Mouse (Mus musculus) myocyte (in vitro differentiated cells): Measurements from ENCODE around the gene Lrrc41. TPM values are rescaled to one million over a fixed set of nuclear protein-coding genes. Genes with fewer than 3 reads are reported as not detected.

Experiments
- H3K27me3 ChIP-seq: one replicate; pipeline ENCODE4 v1.6.1; 2011; ENCODE audit not compliant: control insufficient read depth, insufficient read depth, insufficient read length
- H3K36me3 ChIP-seq: one replicate; pipeline ENCODE4 v1.6.1; 2011; ENCODE audit not compliant: control insufficient read depth, insufficient read depth
- H3K4me2 ChIP-seq: one replicate; pipeline ENCODE4 v1.6.1; 2011; ENCODE audit warnings: low read depth, control low read depth
- H3K4me3 ChIP-seq: one replicate; pipeline ENCODE4 v1.5.1; 2011; ENCODE audit warnings: mild to moderate bottlenecking, control low read depth, moderate library complexity
- H3K79me2 ChIP-seq: one replicate; pipeline ENCODE4 v1.6.1; 2011; ENCODE audit not compliant: control insufficient read depth, insufficient read depth
- H3ac ChIP-seq: one replicate; pipeline ENCODE4 v1.6.1; 2011; ENCODE audit not compliant: control insufficient read depth, insufficient read length
- CEBPB ChIP-seq: IDR thresholded peaks from 2 replicates; pipeline ENCODE4 v1.6.1; 2011; ENCODE audit warnings: mild to moderate bottlenecking, moderate library complexity; ENCODE audit not compliant: poor library complexity, insufficient read depth, severe bottlenecking
- E2F4 ChIP-seq: IDR thresholded peaks from one replicate; pipeline ENCODE4 v1.6.1; 2011; ENCODE audit warnings: mild to moderate bottlenecking, control low read depth, moderate library complexity; ENCODE audit not compliant: insufficient read depth
- MAX ChIP-seq: IDR thresholded peaks from one replicate; pipeline ENCODE4 v1.6.1; 2011; ENCODE audit warnings: low read depth, mild to moderate bottlenecking, control low read depth
- MYOD1 ChIP-seq, 3 experiments: IDR thresholded peaks; one replicate each; pipeline ENCODE4 v1.6.1; 2011; ENCODE audit warnings: control low read depth in 2 of 3, low read depth in 2 of 3, mild to moderate bottlenecking in 2 of 3, moderate library complexity in 1 of 3; ENCODE audit not compliant: insufficient read length in 2 of 3, control insufficient read depth in 1 of 3
- MYOG ChIP-seq, 3 experiments: IDR thresholded peaks; one replicate each; pipeline ENCODE4 v1.6.1; 2011; ENCODE audit warnings: control low read depth in 2 of 3, low read depth in 2 of 3, mild to moderate bottlenecking in 2 of 3; ENCODE audit not compliant: insufficient read length in 2 of 3, control insufficient read depth in 1 of 3, insufficient read depth in 1 of 3
- POLR2A ChIP-seq: IDR thresholded peaks from one replicate; pipeline ENCODE4 v1.6.1; 2011; ENCODE audit warnings: low read depth, mild to moderate bottlenecking, control low read depth, moderate library complexity; ENCODE audit not compliant: insufficient read length
- POLR2AphosphoS2 ChIP-seq: IDR thresholded peaks from one replicate; pipeline ENCODE4 v1.6.1; 2011; ENCODE audit warnings: low read depth, control low read depth; ENCODE audit not compliant: insufficient read length
- REST ChIP-seq: IDR thresholded peaks from one replicate; pipeline ENCODE4 v1.6.1; 2011; ENCODE audit warnings: mild to moderate bottlenecking, control low read depth, moderate library complexity; ENCODE audit not compliant: insufficient read depth, insufficient read length
- SRF ChIP-seq: IDR thresholded peaks from one replicate; pipeline ENCODE4 v1.6.1; 2011; ENCODE audit warnings: low read depth; ENCODE audit not compliant: control insufficient read depth, insufficient read length
- TCF12 ChIP-seq: IDR thresholded peaks from one replicate; pipeline ENCODE4 v1.6.1; 2011; ENCODE audit warnings: mild to moderate bottlenecking, control low read depth; ENCODE audit not compliant: poor library complexity, insufficient read depth, severe bottlenecking
- TCF3 ChIP-seq: IDR thresholded peaks from one replicate; pipeline ENCODE4 v1.6.1; 2011; ENCODE audit warnings: low read depth, control low read depth; ENCODE audit not compliant: insufficient read length
- USF1 ChIP-seq: IDR thresholded peaks from one replicate; pipeline ENCODE4 v1.6.1; 2011; ENCODE audit warnings: low read depth, mild to moderate bottlenecking, control low read depth, moderate library complexity
- polyA plus RNA-seq: library from polyadenylated mRNA; unstranded; fragments of >200 nt; fragmentation: generic; extraction: Trizol; gene quantifications from one replicate; pipeline ENCODE4 v1.2.1, GENCODE M21; 2012; ENCODE audit warnings: missing spikeins

Gene Lrrc41
- polyA plus RNA-seq, 1 experiment, result 36.1 TPM

DNA sequence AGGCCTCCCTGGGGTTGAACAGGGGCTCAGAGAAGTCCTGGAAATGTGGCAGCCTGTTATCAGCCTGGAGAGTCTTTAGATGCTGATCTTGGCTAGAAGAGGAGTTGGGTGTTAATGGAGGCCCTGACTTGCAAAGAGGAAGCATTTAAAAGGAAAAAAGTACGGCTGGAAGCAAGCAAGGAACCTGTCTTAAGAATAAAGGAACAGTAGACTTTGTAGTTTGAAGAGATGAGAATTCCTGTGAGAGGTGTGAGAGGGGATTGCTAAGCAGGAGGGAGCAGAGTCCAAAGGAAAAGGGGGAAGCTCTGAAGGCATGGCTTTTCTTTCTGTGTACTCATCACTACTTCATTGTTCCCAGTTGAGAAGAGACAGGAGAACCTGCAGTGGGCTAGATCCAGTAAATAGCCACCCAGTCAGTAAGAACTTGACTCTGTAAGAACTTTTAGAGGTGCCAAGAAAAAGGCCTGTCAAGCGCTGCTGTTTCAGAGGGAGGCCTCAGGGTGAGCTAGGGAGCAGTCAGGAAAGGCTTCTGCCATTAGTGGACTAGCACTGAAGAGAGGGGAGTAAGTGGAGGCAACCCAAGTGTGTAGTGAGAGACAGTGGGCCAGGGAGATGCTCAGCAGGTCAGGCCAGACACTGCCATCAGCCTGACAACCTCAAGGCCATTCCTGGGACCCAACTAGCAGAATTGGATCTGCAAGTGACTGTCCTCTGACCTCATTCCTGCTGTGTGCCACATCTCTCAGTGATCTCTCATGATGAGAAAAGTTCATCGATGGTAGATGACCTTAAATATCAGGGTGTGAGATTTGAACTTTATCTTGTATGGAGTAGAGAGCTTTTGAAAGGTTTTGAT lies 2.4 kb downstream of the Lrrc41 start:
- H3K36me3 ChIP-seq, result peaks cover 18% of the 10 kb centered on the region
- H3K79me2 ChIP-seq, result peaks cover 63% of the 10 kb centered on the region
- H3K4me2 ChIP-seq, result peak overlapping the region; percentile 89
- no peaks in the 10 kb centered on the region for H3K27me3 ChIP-seq
- peak overlapping the region; percentile 80 for H3ac ChIP-seq
- H3K4me3 ChIP-seq, result peak overlapping the region; percentile 71
- TF ChIP-seq SRF, result no peak
- no peak for TF ChIP-seq CEBPB
- TF ChIP-seq MYOD1 (IDR thresholded peaks at IDR 0.05; ENCODE audit: control insufficient read depth in 1 of 3, insufficient read length in 2 of 3, low read depth in 2 of 3), result no peak
- no peak for TF ChIP-seq POLR2A
- TF ChIP-seq TCF12, result no peak
- TF ChIP-seq MAX, result no peak
- no peak for TF ChIP-seq POLR2AphosphoS2
- TF ChIP-seq REST, result no peak
- no peak for TF ChIP-seq USF1
- no peak for TF ChIP-seq E2F4

DNA sequence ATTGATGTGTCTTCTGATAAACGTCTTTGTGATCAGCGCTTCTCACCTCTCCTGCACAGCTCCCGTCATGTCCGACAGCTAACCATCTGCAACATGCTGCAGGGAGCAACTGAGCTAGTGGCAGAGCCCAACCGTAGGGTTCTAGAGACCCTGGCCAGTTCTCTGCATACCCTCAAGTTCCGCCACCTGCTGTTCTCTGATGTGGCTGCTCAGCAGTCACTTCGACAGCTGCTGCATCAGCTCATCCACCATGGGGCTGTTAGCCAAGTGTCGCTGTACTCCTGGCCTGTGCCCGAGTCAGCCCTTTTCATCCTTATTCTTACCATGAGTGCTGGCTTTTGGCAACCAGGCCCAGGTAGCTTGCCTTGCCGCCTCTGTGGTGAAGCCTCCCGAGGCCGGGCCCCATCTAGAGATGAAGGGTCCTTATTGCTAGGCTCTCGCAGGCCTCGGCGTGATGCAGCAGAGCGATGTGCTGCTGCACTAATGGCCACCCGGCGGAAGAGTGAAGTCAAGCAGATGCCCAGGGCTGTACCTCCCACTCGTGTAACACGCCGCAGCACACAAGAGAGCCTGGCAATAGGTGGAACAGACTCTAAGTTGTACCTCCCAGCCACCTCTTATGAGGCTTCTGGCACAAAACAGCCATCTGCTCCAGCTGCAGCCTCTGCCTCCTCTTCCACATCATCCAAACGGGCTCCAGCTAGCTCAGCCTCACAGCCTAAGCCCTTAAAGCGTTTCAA lies 13.6 kb downstream of the Lrrc41 start:
- Histone ChIP-seq H3K36me3 (peaks cover 78% of the 10 kb centered on the region), H3K4me3 (no peak overlapping the region), H3ac (no peak overlapping the region), H3K4me2 (no peak overlapping the region), H3K79me2 (no peaks in the 10 kb centered on the region), H3K27me3 (no peaks in the 10 kb centered on the region)
- TF ChIP-seq MAX (no peak), MYOD1 (IDR thresholded peaks at IDR 0.05; ENCODE audit: control insufficient read depth in 1 of 3, insufficient read length in 2 of 3, low read depth in 2 of 3) (peak in 2 of 3 experiments; percentile 9 to 18)

DNA sequence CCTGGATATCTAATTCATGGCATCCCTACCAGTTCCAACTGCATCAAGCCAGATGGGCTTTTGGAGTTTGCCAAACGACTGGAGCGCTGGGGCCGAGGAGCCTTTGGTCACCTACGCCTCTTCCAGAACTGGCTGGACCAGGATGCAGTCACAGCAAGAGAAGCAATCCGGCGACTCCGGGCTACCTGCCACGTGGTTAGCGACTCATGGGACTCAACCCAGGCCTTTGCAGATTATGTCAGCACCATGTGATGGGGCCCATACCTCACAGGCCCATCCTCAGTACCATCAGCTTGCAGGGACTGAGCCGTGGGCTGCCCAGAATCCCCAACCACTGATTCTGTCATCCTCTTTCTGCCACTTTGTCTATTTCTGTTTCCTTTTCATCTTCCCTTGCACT lies 21.2 kb downstream of the Lrrc41 start:
- TF ChIP-seq USF1 (no peak), MYOD1 (IDR thresholded peaks at IDR 0.05; ENCODE audit: control insufficient read depth in 1 of 3, insufficient read length in 2 of 3, low read depth in 2 of 3) (no peak), POLR2AphosphoS2 (no peak), CEBPB (no peak), TCF3 (no peak)
- Histone ChIP-seq H3K36me3 (peaks cover 65% of the 10 kb centered on the region), H3ac (no peak overlapping the region), H3K79me2 (no peaks in the 10 kb centered on the region), H3K4me2 (no peak overlapping the region), H3K27me3 (no peaks in the 10 kb centered on the region), H3K4me3 (no peak overlapping the region)

DNA sequence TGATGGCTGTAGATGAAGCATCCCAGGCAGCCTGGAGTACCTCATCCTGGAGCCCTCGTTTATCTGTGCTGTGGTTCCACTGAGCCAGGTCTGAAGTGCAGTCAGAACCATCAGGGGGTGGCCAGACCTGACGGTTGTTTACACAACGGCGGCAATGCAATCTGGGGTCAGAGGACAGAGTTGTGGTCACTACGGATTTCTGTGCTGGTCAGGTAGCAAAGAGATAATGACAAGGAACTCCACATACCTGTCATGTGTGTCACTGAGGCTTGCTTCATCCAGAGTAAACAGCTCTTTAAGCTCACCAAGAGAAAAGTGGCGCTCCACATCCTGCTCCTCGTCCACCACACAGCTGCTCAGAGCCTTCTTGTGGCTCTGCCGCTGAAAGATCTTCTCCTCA lies 22.1 kb downstream of the Lrrc41 start:
- Histone ChIP-seq H3K36me3 (peaks cover 56% of the 10 kb centered on the region), H3ac (no peak overlapping the region)

DNA sequence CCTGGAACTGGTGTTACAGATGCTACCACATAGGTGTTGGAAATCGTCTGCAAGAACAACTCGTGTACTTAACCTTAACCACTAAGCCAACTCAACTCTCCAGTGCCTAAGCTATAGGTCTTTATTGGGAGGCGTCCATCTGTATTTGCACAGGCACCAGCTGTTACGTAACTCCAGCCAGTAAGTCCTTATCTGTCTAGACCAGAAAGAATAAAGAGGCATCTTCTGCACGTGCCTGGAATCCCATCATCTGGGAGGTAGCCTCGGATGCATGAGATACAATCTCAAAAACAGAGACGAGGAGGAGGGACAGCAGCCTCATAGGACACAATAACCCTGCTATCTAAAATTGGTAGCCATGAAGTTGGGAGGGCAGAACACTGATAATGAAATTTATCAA lies 25.9 kb downstream of the Lrrc41 start:
- TF ChIP-seq MAX (no peak), REST (no peak), POLR2A (no peak), MYOG (IDR thresholded peaks at IDR 0.05; ENCODE audit: control insufficient read depth in 1 of 3, insufficient read depth in 1 of 3, insufficient read length in 2 of 3, low read depth in 2 of 3) (no peak), MYOD1 (IDR thresholded peaks at IDR 0.05; ENCODE audit: control insufficient read depth in 1 of 3, insufficient read length in 2 of 3, low read depth in 2 of 3) (no peak), CEBPB (no peak)
- no peak overlapping the region for H3K4me3 ChIP-seq

More for the DNA sequence above, 22.1 kb downstream of the Lrrc41 start:
- Histone ChIP-seq H3K4me3 (no peak overlapping the region), H3K27me3 (no peaks in the 10 kb centered on the region), H3K4me2 (no peak overlapping the region), H3K79me2 (no peaks in the 10 kb centered on the region)
- TF ChIP-seq POLR2A (no peak), E2F4 (no peak), REST (no peak), TCF3 (no peak), USF1 (no peak), MAX (no peak), MYOG (IDR thresholded peaks at IDR 0.05; ENCODE audit: control insufficient read depth in 1 of 3, insufficient read depth in 1 of 3, insufficient read length in 2 of 3, low read depth in 2 of 3) (no peak), POLR2AphosphoS2 (no peak), CEBPB (no peak), MYOD1 (IDR thresholded peaks at IDR 0.05; ENCODE audit: control insufficient read depth in 1 of 3, insufficient read length in 2 of 3, low read depth in 2 of 3) (no peak), TCF12 (no peak), SRF (no peak)

More for the DNA sequence above, 25.9 kb downstream of the Lrrc41 start:
- H3K36me3 ChIP-seq, result peaks cover 23% of the 10 kb centered on the region
- no peaks in the 10 kb centered on the region for H3K27me3 ChIP-seq
- H3ac ChIP-seq, result no peak overlapping the region
- no peak overlapping the region for H3K4me2 ChIP-seq
- no peaks in the 10 kb centered on the region for H3K79me2 ChIP-seq
